Mouse (Mus musculus): Measurements from ENCODE around the gene Mapk8ip3.

DNA sequence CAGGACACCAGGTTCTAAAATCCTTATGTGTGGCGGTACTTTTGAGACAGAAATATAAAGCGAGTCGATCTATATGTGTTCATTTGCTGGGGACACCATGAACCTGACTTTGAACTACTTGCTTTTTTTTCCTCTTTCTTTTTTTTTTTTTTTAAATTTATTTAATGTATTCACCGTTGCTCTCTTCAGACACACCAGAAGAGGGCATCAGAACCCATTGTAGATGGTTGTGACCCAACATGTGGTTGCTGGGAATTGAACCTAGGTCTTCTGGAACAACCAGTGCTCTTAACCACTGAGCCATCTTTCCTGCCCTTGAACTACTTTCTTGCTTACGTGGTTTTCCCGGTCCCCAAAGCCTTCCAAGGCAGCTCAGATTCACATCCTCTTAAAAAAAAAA lies 489 bp upstream of the Mapk8ip3 start:
- TF ChIP-seq CTCF (IDR thresholded peaks at IDR 0.05; ENCODE audit: borderline replicate concordance, control insufficient read depth, extremely low read depth, insufficient read depth, low read length, poor library complexity) (no peak), POLR2A (IDR thresholded peaks at IDR 0.05; ENCODE audit: control insufficient read depth, extremely low read depth, insufficient read depth, low read length, poor library complexity) (no peak)
